Mouse (Mus musculus) frontal cortex, postnatal 36 days (tissue): ENCODE data around the gene Camk1d.

Experiments
- DNase-seq, 2 experiments: peaks; one replicate each; pipeline ENCODE4 v3.0.0; 2022; ENCODE audit warnings: low spot score in 2 of 2

Gene Camk1d

GRCm38 (mm10) chr2:5478256-5478655 is 236.1 kb downstream of the Camk1d start:
- no peak for DNase-seq

- DNase-seq: no peak
Measured at GRCm38 (mm10) chr2:5477525-5477924, 236.8 kb downstream of the Camk1d start.

GRCm38 (mm10) chr2:5469366-5469941 is 244.9 kb downstream of the Camk1d start:
- DNase-seq: peak; percentile 41 to 62

GRCm38 (mm10) chr2:5467537-5467936 is 246.8 kb downstream of the Camk1d start:
- no peak for DNase-seq

GRCm38 (mm10) chr2:5458671-5459235 is 255.6 kb downstream of the Camk1d start:
- DNase-seq: peak in 1 of 2 experiments; percentile 31

- peak; percentile 47 to 65 for DNase-seq
Measured at GRCm38 (mm10) chr2:5458075-5458494, 256.2 kb downstream of the Camk1d start.

- DNase-seq: no peak
Measured at GRCm38 (mm10) chr2:5456108-5456507, 258.2 kb downstream of the Camk1d start.

- no peak for DNase-seq
Measured at GRCm38 (mm10) chr2:5454830-5455229, 259.5 kb downstream of the Camk1d start.

GRCm38 (mm10) chr2:5451654-5452053 is 262.7 kb downstream of the Camk1d start:
- DNase-seq: no peak

GRCm38 (mm10) chr2:5445357-5445756 is 269.0 kb downstream of the Camk1d start:
- no peak for DNase-seq

- no peak for DNase-seq
Measured at GRCm38 (mm10) chr2:5437690-5438089, 276.6 kb downstream of the Camk1d start.

- DNase-seq: peak in 1 of 2 experiments; percentile 17
Measured at GRCm38 (mm10) chr2:5435587-5436253, 278.6 kb downstream of the Camk1d start.

GRCm38 (mm10) chr2:5431309-5431708 is 283.0 kb downstream of the Camk1d start:
- DNase-seq: no peak

GRCm38 (mm10) chr2:5429921-5430320 is 284.4 kb downstream of the Camk1d start:
- peak; percentile 31 to 34 for DNase-seq

GRCm38 (mm10) chr2:5426110-5426509 is 288.2 kb downstream of the Camk1d start:
- no peak for DNase-seq

- DNase-seq: no peak
Measured at GRCm38 (mm10) chr2:5425612-5426011, 288.7 kb downstream of the Camk1d start.

- no peak for DNase-seq
Measured at GRCm38 (mm10) chr2:5420621-5421196, 293.6 kb downstream of the Camk1d start.

GRCm38 (mm10) chr2:5418802-5419201 is 295.5 kb downstream of the Camk1d start:
- DNase-seq: no peak

GRCm38 (mm10) chr2:5417158-5418032 is 296.9 kb downstream of the Camk1d start:
- DNase-seq: no peak

GRCm38 (mm10) chr2:5411774-5412173 is 302.5 kb downstream of the Camk1d start:
- DNase-seq: peak; percentile 65 to 79

- no peak for DNase-seq
Measured at GRCm38 (mm10) chr2:5403850-5404249, 310.5 kb downstream of the Camk1d start.

- DNase-seq: no peak
Measured at GRCm38 (mm10) chr2:5402036-5402435, 312.3 kb downstream of the Camk1d start.
